Mouse (Mus musculus): ENCODE data around the gene Hspa12b.

DNA sequence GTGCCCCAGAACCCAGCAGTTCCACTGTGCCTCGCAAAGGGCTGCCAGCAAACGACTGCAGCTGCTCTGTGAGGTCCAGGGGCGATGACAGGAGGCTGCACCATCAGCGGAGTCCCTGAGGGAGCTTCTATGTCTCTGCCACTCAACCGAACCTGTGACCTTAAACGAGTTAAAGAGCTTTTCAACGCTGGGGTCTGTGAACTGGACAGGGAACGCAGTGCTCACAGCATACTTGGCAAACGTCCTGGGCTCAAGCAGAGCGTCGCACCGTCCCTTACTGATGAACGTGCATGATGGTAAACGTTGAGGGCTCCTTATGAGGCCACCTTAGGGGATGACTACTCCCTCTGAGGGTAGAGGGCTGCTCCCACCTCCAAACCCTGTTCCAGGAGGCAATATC, 59.3 kb downstream of the Hspa12b start:
- TF ChIP-seq CHD2 (IDR thresholded peaks at IDR 0.05; ENCODE audit: low read depth, low read length): no peak
- TF ChIP-seq MAFK (IDR thresholded peaks at IDR 0.05; ENCODE audit: insufficient read depth, low read depth, low read length): no peak
- no peak for TF ChIP-seq ZNF384 (IDR thresholded peaks at IDR 0.05; ENCODE audit: low read depth, low read length)
